Mouse (Mus musculus): ENCODE measurements around the gene Ramp1.

The Ramp1 gene

GRCm38 (mm10) chr1:91240685-91241084 is 61.1 kb downstream of the Ramp1 start:
- Histone ChIP-seq H3K27me3 (ENCODE audit: control insufficient read depth, insufficient read depth, low read length, poor library complexity, severe bottlenecking) (no peaks in the 10 kb centered on the region), H3K36me3 (ENCODE audit: control insufficient read depth, insufficient read depth, low read length, poor library complexity, severe bottlenecking) (no peaks in the 10 kb centered on the region)
- no peak for DNase-seq (ENCODE audit: low read depth, low spot score)

GRCm38 (mm10) chr1:91241249-91241648 is 61.6 kb downstream of the Ramp1 start:
- Histone ChIP-seq H3K36me3 (ENCODE audit: control insufficient read depth, insufficient read depth, low read length, poor library complexity, severe bottlenecking) (no peaks in the 10 kb centered on the region), H3K27me3 (ENCODE audit: control insufficient read depth, insufficient read depth, low read length, poor library complexity, severe bottlenecking) (no peaks in the 10 kb centered on the region)
- DNase-seq (ENCODE audit: low read depth, low spot score), result no peak

DNA sequence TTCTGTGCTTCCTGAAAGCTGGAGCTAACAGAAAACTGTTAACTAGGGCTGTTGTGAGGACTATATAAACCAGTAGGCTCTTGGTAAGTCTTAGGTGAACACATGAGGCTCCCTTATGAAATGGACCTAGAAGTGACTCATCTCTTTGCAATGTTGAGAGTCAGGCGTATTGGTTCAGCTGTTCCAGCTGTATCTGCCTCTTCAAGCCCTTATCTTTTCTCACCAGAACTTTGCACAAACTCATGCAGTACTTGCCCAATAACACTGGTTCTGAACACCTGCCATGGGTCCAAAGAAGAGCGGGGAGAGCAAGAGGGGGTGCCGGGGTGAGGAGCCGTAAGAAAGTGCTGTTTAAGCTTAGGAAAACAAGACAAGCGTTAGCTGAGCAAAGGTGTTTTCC is 68.6 kb downstream of the Ramp1 start:
- Histone ChIP-seq H3K27me3 (ENCODE audit: control insufficient read depth, insufficient read depth, low read length, poor library complexity, severe bottlenecking) (no peaks in the 10 kb centered on the region), H3K36me3 (ENCODE audit: control insufficient read depth, insufficient read depth, low read length, poor library complexity, severe bottlenecking) (no peaks in the 10 kb centered on the region)
- no peak for DNase-seq (ENCODE audit: low read depth, low spot score)

DNA sequence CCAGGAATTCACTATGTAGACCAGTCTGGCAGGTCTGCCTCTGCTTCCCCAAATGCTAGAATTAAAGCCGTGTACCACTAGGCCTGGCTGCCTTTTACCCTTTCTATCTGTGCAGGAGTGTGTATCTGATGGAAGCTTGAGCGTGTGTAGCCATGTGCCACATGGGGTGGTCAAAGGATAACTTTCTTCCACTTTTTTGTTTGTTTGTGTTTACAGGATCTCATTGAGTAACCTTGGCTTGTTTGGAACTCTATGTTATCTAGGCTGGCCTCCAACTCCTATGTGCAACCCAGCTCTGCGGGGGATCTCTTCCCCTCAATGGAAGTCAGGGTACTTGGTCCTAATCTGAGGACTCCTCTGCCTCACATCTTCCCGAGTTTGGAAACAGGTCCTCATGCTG is 69.3 kb downstream of the Ramp1 start:
- no peak for DNase-seq (ENCODE audit: low read depth, low spot score)
- Histone ChIP-seq H3K36me3 (ENCODE audit: control insufficient read depth, insufficient read depth, low read length, poor library complexity, severe bottlenecking) (no peaks in the 10 kb centered on the region), H3K27me3 (ENCODE audit: control insufficient read depth, insufficient read depth, low read length, poor library complexity, severe bottlenecking) (no peaks in the 10 kb centered on the region)

DNA sequence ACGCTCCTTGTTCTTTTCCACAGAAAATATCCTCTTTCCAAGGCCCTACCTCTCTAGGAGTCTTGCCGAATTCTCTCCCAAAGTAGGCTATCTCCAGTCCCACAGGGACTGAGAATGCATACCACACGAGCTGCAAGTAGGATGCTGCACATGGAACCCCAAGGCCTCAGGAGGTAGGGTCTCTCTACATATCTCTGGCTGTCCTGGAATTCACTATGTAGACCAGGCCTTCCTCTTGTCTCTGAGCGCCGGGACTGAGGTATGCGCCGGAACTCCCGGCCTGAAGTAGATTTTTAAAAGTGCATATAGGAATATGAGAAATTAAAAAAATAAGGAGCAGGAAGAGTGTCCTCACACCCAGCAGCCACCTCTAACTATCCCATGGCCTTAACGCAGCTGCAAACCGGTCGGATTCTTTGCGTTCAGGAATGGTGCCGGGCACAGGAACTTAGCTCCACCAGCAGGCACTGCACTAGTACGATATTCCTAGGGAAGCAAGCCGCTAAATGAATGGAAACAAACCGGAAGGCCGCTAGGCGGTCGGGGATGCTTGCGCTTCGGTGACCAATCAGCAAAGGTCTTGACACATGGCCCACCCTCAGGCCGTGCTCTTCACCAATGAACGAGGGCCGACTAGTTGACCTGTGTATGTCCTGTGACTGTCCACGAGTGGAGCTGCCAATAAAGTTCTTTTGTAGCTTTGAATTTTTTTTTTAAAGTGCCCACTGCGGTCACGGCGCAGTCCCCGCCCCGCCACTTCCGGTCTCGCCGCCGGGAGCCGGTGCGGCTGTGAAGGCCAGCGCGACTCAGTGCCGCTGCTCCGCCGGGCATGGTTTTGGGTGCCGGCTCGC is 70.2 kb downstream of the Ramp1 start, which contains the start of gene Ube2f:
Ube2f (plus strand) TSS at position 741 of the 851 bp plus-strand sequence.
- H3K36me3 ChIP-seq (ENCODE audit: control insufficient read depth, insufficient read depth, low read length, poor library complexity, severe bottlenecking), result no peaks in the 10 kb centered on the region; the same call in 1 of the 2 replicates
- DNase-seq (ENCODE audit: low read depth, low spot score), result peak; percentile 96
- no peaks in the 10 kb centered on the region for H3K27me3 ChIP-seq (ENCODE audit: control insufficient read depth, insufficient read depth, low read length, poor library complexity, severe bottlenecking)

GRCm38 (mm10) chr1:91250415-91251147 is 71.0 kb downstream of the Ramp1 start:
- peak; percentile 15 for DNase-seq (ENCODE audit: low read depth, low spot score)
- no peaks in the 10 kb centered on the region for H3K27me3 ChIP-seq (ENCODE audit: control insufficient read depth, insufficient read depth, low read length, poor library complexity, severe bottlenecking)
- H3K36me3 ChIP-seq (ENCODE audit: control insufficient read depth, insufficient read depth, low read length, poor library complexity, severe bottlenecking), result no peaks in the 10 kb centered on the region; the same call in 1 of the 2 replicates

- H3K27me3 ChIP-seq (ENCODE audit: control insufficient read depth, insufficient read depth, low read length, poor library complexity, severe bottlenecking), result no peaks in the 10 kb centered on the region
- no peaks in the 10 kb centered on the region; the same call in none of the 2 replicates for H3K36me3 ChIP-seq (ENCODE audit: control insufficient read depth, insufficient read depth, low read length, poor library complexity, severe bottlenecking)
- peak; percentile 29 for DNase-seq (ENCODE audit: low read depth, low spot score)
Measured at GRCm38 (mm10) chr1:91251148-91251650, 71.6 kb downstream of the Ramp1 start.

DNA sequence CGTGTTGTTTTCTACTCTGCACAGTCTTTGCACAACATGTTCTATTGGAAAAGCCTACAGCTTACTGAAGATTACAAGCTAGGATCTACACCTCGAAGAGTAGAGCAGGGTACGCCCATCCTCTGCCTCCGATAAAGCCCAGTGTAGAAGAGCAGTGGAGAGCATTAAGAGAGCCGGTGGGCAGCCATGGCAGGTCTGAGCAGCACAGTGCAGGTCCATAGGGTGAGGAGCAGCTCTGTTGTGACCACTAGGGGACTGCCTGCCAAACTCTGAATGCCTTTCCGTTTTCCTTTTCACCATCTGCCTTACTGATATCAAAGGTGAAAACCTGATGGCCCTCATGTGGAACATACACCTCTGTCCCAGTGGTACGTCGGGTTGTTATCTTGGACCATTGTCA is 72.3 kb downstream of the Ramp1 start:
- peak; percentile 67 for DNase-seq (ENCODE audit: low read depth, low spot score)
- Histone ChIP-seq H3K27me3 (ENCODE audit: control insufficient read depth, insufficient read depth, low read length, poor library complexity, severe bottlenecking) (no peaks in the 10 kb centered on the region), H3K36me3 (ENCODE audit: control insufficient read depth, insufficient read depth, low read length, poor library complexity, severe bottlenecking) (no peaks in the 10 kb centered on the region; the same call in none of the 2 replicates)

DNA sequence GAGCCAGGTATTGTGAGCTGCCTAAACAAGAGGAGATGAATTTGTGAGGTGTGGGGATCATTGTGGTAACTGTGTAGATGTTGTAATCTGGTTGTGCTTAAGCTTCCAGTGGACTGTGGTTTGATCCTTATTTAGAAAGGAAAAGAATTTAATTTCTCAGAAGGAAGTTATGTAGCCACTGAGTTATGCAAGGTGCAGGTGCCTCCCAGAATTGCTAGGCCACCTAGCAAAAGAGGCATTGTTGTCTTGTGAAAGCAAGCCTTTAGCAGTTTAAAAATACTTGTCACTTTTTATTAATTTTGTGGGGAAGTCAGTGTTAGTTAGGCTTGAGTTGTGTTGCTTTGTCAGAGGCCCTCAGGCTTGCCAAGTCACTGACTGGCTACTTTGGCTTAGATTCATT is 78.3 kb downstream of the Ramp1 start:
- H3K27me3 ChIP-seq (ENCODE audit: control insufficient read depth, insufficient read depth, low read length, poor library complexity, severe bottlenecking), result no peaks in the 10 kb centered on the region
- H3K36me3 ChIP-seq (ENCODE audit: control insufficient read depth, insufficient read depth, low read length, poor library complexity, severe bottlenecking), result no peaks in the 10 kb centered on the region; the same call in none of the 2 replicates
- no peak for DNase-seq (ENCODE audit: low read depth, low spot score)

GRCm38 (mm10) chr1:91259794-91260193 is 80.2 kb downstream of the Ramp1 start:
- no peaks in the 10 kb centered on the region for H3K27me3 ChIP-seq (ENCODE audit: control insufficient read depth, insufficient read depth, low read length, poor library complexity, severe bottlenecking)
- no peaks in the 10 kb centered on the region; the same call in 1 of the 2 replicates for H3K36me3 ChIP-seq (ENCODE audit: control insufficient read depth, insufficient read depth, low read length, poor library complexity, severe bottlenecking)
- DNase-seq (ENCODE audit: low read depth, low spot score), result no peak

DNA sequence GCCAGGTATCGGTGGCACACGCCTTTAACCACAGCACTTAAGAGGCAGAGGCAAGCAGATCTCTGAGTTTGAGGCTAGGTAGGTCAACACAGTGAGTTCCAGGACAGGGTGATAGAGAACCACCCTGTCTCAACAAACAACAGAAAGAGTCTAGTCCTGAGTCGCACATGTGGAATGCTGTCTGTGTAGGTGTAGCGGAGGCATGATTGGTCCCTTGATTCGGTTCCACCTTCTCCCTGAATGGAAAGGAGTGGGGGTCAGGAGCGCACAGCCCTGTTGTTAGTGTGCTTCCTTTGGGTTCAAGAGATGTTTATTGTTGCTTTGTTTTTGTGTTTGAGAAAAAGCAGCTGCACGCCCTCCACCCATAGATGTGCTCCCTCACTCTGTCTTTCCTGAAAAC is 82.9 kb downstream of the Ramp1 start:
- Histone ChIP-seq H3K36me3 (ENCODE audit: control insufficient read depth, insufficient read depth, low read length, poor library complexity, severe bottlenecking) (no peaks in the 10 kb centered on the region), H3K27me3 (ENCODE audit: control insufficient read depth, insufficient read depth, low read length, poor library complexity, severe bottlenecking) (no peaks in the 10 kb centered on the region)
- no peak for DNase-seq (ENCODE audit: low read depth, low spot score)

GRCm38 (mm10) chr1:91272260-91272659 is 92.6 kb downstream of the Ramp1 start:
- Histone ChIP-seq H3K36me3 (ENCODE audit: control insufficient read depth, insufficient read depth, low read length, poor library complexity, severe bottlenecking) (peaks cover 3% of the 10 kb centered on the region; the same call in 1 of the 2 replicates), H3K27me3 (ENCODE audit: control insufficient read depth, insufficient read depth, low read length, poor library complexity, severe bottlenecking) (no peaks in the 10 kb centered on the region)
- DNase-seq (ENCODE audit: low read depth, low spot score), result no peak
